Mouse (Mus musculus) liver, embryonic 12.5 days (tissue): ENCODE results near the gene Dhx30. TPM values are rescaled to one million over a fixed set of nuclear protein-coding genes. Genes with fewer than 3 reads are reported as not detected.
"Not testable (repeated sequence)": the region's sequence is repeated elsewhere in the genome, so short reads cannot be mapped to it uniquely, and the experiment has no call there.

Experiments
- ATAC-seq: fragments of 200-750 bp; cut with Nextera tagmentation; 2 replicates; pipeline ENCODE4 v1.8.0; 2017; ENCODE audit warnings: moderate number of reproducible peaks, mild to moderate bottlenecking, moderate library complexity
- H3K27ac ChIP-seq: fragments of 300-500 bp; sonication (generic); 2 replicates; pipeline ENCODE4 v1.5.1; 2016; ENCODE audit warnings: mild to moderate bottlenecking
- H3K27me3 ChIP-seq: fragments of 300-500 bp; sonication (generic); replicated peaks from 2 replicates; pipeline ENCODE4 v1.6.1; 2016; ENCODE audit warnings: mild to moderate bottlenecking, moderate library complexity
- H3K36me3 ChIP-seq: fragments of 300-500 bp; sonication (generic); 2 replicates; pipeline ENCODE4 v1.6.1; 2016; ENCODE audit warnings: mild to moderate bottlenecking, moderate library complexity
- H3K4me1 ChIP-seq: fragments of 300-500 bp; sonication (generic); 2 replicates; pipeline ENCODE4 v1.6.1; 2016
- H3K4me2 ChIP-seq: fragments of 300-500 bp; sonication (generic); 2 replicates; pipeline ENCODE4 v1.6.1; 2016; ENCODE audit warnings: mild to moderate bottlenecking, moderate library complexity
- H3K4me3 ChIP-seq: fragments of 300-500 bp; sonication (generic); 2 replicates; pipeline ENCODE4 v1.5.1; 2016; ENCODE audit warnings: mild to moderate bottlenecking, moderate library complexity
- H3K9ac ChIP-seq: fragments of 300-500 bp; sonication (generic); 2 replicates; pipeline ENCODE4 v1.6.1; 2016; ENCODE audit warnings: mild to moderate bottlenecking, moderate library complexity
- H3K9me3 ChIP-seq: fragments of 300-500 bp; sonication (generic); replicated peaks from 2 replicates; pipeline ENCODE4 v1.6.1; 2016; ENCODE audit warnings: mild to moderate bottlenecking, moderate library complexity
- WGBS: fragments of 180-500 bp; shearing (Covaris S2); methylation state at CpG from one replicate; pipeline ENCODE4 v1.1.7; 2016; ENCODE audit not compliant: insufficient replicate concordance; 5-methylcytosine and 5-hydroxymethylcytosine counted together
- polyA plus RNA-seq: library from polyadenylated mRNA; unstranded; fragments of >200 nt; fragmentation: Nextera tagmentation; extraction: Ambion mirVana; gene quantifications from 2 replicates; pipeline ENCODE4 v1.2.1, GENCODE M21; 2016

The Dhx30 gene
- polyA plus RNA-seq, 1 experiment from 2014 or later: 65.2 TPM

GRCm38 (mm10) chr9:110130896-110131524 is 13.4 kb upstream of the Dhx30 start:
- peaks cover 24% of the 10 kb centered on the region for H3K36me3 ChIP-seq
- H3K9ac ChIP-seq: peak overlapping the region; percentile 90
- H3K4me2 ChIP-seq: peak overlapping the region; percentile 97
- ATAC-seq: no peak
- H3K9me3 ChIP-seq: no peaks in the 10 kb centered on the region
- H3K27me3 ChIP-seq: no peaks in the 10 kb centered on the region
- 16% methylated on average over 10 of the region's 10 CpGs for WGBS
- H3K27ac ChIP-seq: peak overlapping the region; percentile 99
- peaks cover 39% of the 10 kb centered on the region for H3K4me1 ChIP-seq
- H3K4me3 ChIP-seq: peak overlapping the region; percentile 85

- WGBS: 27% methylated on average over 2 of the region's 2 CpGs
- not testable (repeated sequence) for ATAC-seq
Measured at GRCm38 (mm10) chr9:110124008-110124540, 6.4 kb upstream of the Dhx30 start.

GRCm38 (mm10) chr9:110123322-110123721 is 5.7 kb upstream of the Dhx30 start:
- no peak overlapping the region for H3K4me2 ChIP-seq
- no peaks in the 10 kb centered on the region for H3K27me3 ChIP-seq
- no peak overlapping the region for H3K4me3 ChIP-seq
- peaks cover 9% of the 10 kb centered on the region for H3K36me3 ChIP-seq
- no peak for ATAC-seq
- H3K4me1 ChIP-seq: peaks cover 11% of the 10 kb centered on the region
- no peaks in the 10 kb centered on the region for H3K9me3 ChIP-seq
- H3K9ac ChIP-seq: no peak overlapping the region
- H3K27ac ChIP-seq: no peak overlapping the region
- WGBS: 53% methylated on average over 2 of the region's 2 CpGs

More at GRCm38 (mm10) chr9:110124008-110124540, 6.4 kb upstream of the Dhx30 start:
- not testable (repeated sequence) for H3K36me3 ChIP-seq, H3K4me1 ChIP-seq, H3K27ac ChIP-seq, H3K27me3 ChIP-seq, H3K4me3 ChIP-seq, H3K9ac ChIP-seq, H3K9me3 ChIP-seq, H3K4me2 ChIP-seq

DNA sequence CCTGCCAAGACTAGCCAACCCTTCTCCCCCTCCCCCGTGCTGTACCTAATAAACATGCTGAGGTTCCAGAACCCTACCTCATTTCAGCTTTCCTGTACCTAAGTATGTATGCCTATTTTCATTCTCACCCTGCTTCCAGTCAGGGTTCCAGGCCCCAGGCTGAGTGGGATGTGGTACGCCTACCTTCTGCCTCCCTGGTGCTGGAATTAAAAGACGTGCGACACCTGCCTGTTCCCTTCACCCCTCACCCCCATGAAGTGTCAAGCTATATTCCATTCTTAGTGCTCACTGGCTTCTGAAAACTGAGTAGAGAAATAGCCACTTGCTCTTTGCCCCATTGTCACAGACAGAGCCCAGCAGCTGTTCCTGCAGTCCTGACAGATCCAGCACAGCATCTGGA is 3.8 kb upstream of the Dhx30 start:
- H3K4me3 ChIP-seq: no peak overlapping the region
- H3K36me3 ChIP-seq: peaks cover 9% of the 10 kb centered on the region
- H3K27ac ChIP-seq: no peak overlapping the region
- H3K27me3 ChIP-seq: no peaks in the 10 kb centered on the region
- 83% methylated on average over 4 of the region's 4 CpGs for WGBS
- no peaks in the 10 kb centered on the region for H3K9me3 ChIP-seq
- no peak overlapping the region for H3K4me2 ChIP-seq
- peaks cover 19% of the 10 kb centered on the region for H3K4me1 ChIP-seq
- no peak overlapping the region for H3K9ac ChIP-seq
- ATAC-seq: no peak

GRCm38 (mm10) chr9:110118249-110118648 is 619 bp upstream of the Dhx30 start:
- peak overlapping the region; percentile 88 for H3K4me3 ChIP-seq
- ATAC-seq: no peak
- H3K36me3 ChIP-seq: peaks cover 23% of the 10 kb centered on the region
- H3K4me2 ChIP-seq: peak overlapping the region; percentile 91
- H3K9ac ChIP-seq: peak overlapping the region; percentile 87
- peak overlapping the region; percentile 93 for H3K27ac ChIP-seq
- H3K4me1 ChIP-seq: peaks cover 28% of the 10 kb centered on the region
- no peaks in the 10 kb centered on the region for H3K9me3 ChIP-seq
- H3K27me3 ChIP-seq: no peaks in the 10 kb centered on the region
- WGBS: 33% methylated on average over 1 of the region's 1 CpGs

GRCm38 (mm10) chr9:110116977-110117778 is 452 bp downstream of the Dhx30 start, which contains the start of gene Smarcc1:
Gene Smarcc1 (plus strand): TSS chr9:110117708.
- no peaks in the 10 kb centered on the region for H3K27me3 ChIP-seq
- H3K9me3 ChIP-seq: no peaks in the 10 kb centered on the region
- peak within 1 kb of the TSS; percentile 91 for H3K4me2 ChIP-seq
- peak within 1 kb of the TSS; percentile 87 for H3K9ac ChIP-seq
- H3K4me1 ChIP-seq: peaks cover 28% of the 10 kb centered on the region
- peak; percentile 96 for ATAC-seq
- 4% methylated on average over 79 of the region's 79 CpGs for WGBS
- H3K4me3 ChIP-seq: peak within 1 kb of the TSS; percentile 88
- peak within 1 kb of the TSS; percentile 93 for H3K27ac ChIP-seq
- H3K36me3 ChIP-seq: peaks cover 34% of the 10 kb centered on the region

DNA sequence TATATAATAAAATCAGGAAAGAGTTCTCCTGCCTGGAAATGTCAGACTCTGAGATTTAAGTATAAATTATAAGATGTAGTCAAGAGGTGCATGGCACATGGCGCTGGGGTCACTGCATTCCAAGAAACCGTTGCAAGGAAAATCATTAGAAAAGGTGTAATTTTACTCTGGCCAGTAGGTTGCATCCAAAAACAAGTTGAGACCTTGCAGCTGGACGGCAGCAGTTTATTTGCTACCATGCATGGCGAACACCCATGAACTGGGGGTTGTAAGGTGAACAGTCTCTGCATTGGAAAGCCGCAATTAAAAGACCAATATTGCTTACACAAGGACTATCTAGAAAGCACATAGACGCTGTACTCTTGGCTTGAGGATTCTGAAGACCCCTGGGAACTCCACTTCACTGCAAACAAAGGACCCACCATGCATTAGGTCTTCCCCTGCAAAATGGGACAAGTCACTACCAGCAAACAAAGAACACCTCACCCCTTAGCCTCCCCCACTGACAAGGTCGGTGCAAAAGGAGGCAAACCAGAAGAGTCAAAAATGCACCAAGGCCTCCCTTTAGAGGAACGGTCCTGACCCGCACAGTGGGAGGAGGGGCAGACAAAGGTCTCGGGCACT is 1.2 kb downstream of the Dhx30 start:
- peak overlapping the region; percentile 91 for H3K4me2 ChIP-seq
- no peak for ATAC-seq
- 15% methylated on average over 10 of the region's 10 CpGs for WGBS

DNA sequence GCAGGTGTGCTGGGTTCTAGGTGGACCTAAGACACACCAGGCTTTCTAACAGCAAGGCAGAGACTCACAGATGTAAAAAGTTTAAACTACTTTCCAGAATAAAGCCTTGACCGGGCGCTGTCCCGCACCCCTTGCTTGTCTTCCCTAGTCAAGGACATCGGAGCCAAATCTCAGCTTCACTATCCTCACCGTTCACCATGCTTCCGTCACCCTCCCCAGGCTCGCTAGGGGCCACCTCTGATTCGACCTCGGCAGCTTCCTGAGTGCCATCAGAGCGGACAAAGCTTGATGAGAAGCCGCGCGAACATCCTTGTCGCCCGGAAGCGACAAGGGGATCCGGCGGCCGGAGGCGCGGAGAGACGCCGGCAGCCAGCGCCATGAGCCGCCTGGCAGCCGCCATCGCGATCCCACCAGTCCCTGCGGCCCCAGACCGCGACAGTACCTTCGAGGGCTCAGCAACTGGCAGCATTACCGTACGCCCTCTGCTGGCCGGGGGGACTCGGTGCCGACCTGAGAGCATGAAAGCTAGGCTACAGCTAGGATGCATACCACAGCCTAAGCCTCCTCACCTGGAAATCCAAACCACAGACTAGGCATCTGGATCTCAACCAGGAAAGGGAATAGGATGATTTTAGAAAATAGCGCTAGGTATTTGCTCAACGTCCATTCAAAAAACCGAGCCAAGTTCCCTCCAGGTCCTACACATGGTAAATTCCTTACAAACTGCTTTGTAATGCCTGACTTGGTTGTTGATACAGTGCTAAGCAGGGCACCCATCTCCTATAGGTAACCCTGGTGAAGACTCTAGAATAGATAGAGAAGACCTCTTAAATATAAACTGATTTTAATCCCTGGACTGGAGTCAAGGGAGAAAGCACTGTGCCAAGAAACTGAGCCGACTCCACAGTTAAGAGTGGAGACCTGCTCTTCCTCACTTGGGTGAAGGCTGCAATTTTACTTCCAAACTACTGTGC is 16.7 kb downstream of the Dhx30 start:
- Histone ChIP-seq H3K27me3 (no peaks in the 10 kb centered on the region), H3K27ac (peak overlapping the region; percentile 65)

More for the DNA sequence above, 1.2 kb downstream of the Dhx30 start:
- Histone ChIP-seq H3K4me1 (peaks cover 28% of the 10 kb centered on the region), H3K4me3 (peak overlapping the region; percentile 88), H3K9ac (peak overlapping the region; percentile 87), H3K27ac (peak overlapping the region; percentile 93), H3K9me3 (no peaks in the 10 kb centered on the region), H3K36me3 (peaks cover 41% of the 10 kb centered on the region), H3K27me3 (no peaks in the 10 kb centered on the region)

GRCm38 (mm10) chr9:110097791-110098190 is 19.8 kb downstream of the Dhx30 start:
- Histone ChIP-seq H3K36me3 (peaks cover 75% of the 10 kb centered on the region), H3K4me3 (no peak overlapping the region), H3K27me3 (no peaks in the 10 kb centered on the region), H3K9ac (no peak overlapping the region), H3K4me1 (peaks cover 20% of the 10 kb centered on the region), H3K9me3 (no peaks in the 10 kb centered on the region), H3K4me2 (no peak overlapping the region), H3K27ac (no peak overlapping the region)
- no peak for ATAC-seq
- WGBS: 82% methylated on average over 3 of the region's 3 CpGs

More for the DNA sequence above, 16.7 kb downstream of the Dhx30 start:
- 3% methylated on average over 41 of the region's 41 CpGs for WGBS
- peak; percentile 94 for ATAC-seq
- peaks cover 34% of the 10 kb centered on the region for H3K4me1 ChIP-seq
- no peaks in the 10 kb centered on the region for H3K9me3 ChIP-seq
- H3K36me3 ChIP-seq: peaks cover 69% of the 10 kb centered on the region
- H3K4me3 ChIP-seq: peak overlapping the region; percentile 90
- H3K9ac ChIP-seq: peak overlapping the region; percentile 87
- H3K4me2 ChIP-seq: peak overlapping the region; percentile 76

- no peak overlapping the region for H3K4me3 ChIP-seq
- WGBS: 83% methylated on average over 4 of the region's 4 CpGs
- no peak overlapping the region for H3K27ac ChIP-seq
- H3K4me1 ChIP-seq: peaks cover 7% of the 10 kb centered on the region
- H3K9me3 ChIP-seq: no peaks in the 10 kb centered on the region
- no peak overlapping the region for H3K4me2 ChIP-seq
- no peaks in the 10 kb centered on the region for H3K27me3 ChIP-seq
- H3K9ac ChIP-seq: no peak overlapping the region
- no peak for ATAC-seq
- H3K36me3 ChIP-seq: peaks cover 97% of the 10 kb centered on the region
Measured at GRCm38 (mm10) chr9:110094761-110095160, 22.9 kb downstream of the Dhx30 start.

DNA sequence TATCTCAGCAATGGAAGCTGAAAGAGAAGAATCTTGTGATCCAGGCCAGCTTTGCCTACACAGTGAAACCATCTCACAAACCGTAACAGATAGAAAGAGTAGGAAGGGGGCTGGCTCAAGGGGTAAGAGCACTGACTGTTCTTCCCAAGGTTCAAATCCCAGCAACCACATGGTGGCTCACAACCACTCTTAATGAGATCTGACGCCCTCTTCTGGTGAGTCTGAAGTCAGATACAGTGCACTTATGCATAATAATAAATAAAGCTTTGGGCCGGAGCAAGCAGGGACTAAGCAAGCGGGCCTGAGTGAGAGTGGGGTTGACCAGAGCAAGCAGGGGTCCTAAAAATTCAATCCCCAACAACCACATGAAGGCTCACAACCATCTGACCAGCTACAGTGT is 24.3 kb downstream of the Dhx30 start:
- H3K36me3 ChIP-seq: peaks cover 98% of the 10 kb centered on the region
- no peak for ATAC-seq
- no peaks in the 10 kb centered on the region for H3K27me3 ChIP-seq
- no peak overlapping the region for H3K4me3 ChIP-seq
- no peaks in the 10 kb centered on the region for H3K4me1 ChIP-seq
- no peak overlapping the region for H3K9ac ChIP-seq
- H3K4me2 ChIP-seq: no peak overlapping the region
- no peaks in the 10 kb centered on the region for H3K9me3 ChIP-seq
- 76% methylated on average over 4 of the region's 4 CpGs for WGBS
- H3K27ac ChIP-seq: no peak overlapping the region
